In the genomic region with DNA sequence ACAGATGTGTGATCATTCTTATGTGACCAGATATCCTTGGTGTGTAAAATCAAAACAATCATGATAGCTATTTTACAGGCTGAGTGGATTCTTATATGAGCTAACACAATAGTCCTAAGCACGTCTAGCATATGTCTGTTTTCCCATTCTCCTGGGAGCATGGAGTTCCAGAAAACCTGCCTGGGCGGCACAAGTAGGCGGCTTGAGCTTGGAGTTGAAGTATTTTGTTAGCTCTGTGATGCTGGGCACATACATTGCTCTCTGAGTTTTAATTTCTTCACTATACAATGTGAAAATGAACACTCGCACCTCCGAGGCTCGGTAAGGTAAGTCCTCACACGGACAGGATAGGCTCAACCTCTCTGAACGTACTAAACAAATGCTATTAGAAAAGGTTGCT, we compare ENCODE assay signal across 12 mouse cellular contexts.
"Had no signal": no experiment of that assay in that cellular context is flagged by ENCODE, and none has a peak within 500 bp of the region (broad histone marks: within the 10 kb centered on the region; RNA-seq: fewer than 3 reads in every experiment).

No protein-coding gene starts in this region.

- DNase-seq: kidney, adult 11 months; kidney, adult 8-10 months; kidney, postnatal 10 days; kidney, postnatal 36 days; liver; lung, adult 18-20 months; lung, postnatal 10 days; lung, postnatal 36 days; right cerebral cortex, postnatal 14 days; spleen, adult 18-20 months; thymus, adult 18-20 months; thymus, postnatal 36 days had no signal
